Mouse (Mus musculus) neural tube, embryonic 11.5 days (tissue): ENCODE data around the gene Pdss2. TPM values are rescaled to one million over a fixed set of nuclear protein-coding genes. Genes with fewer than 3 reads are reported as not detected.
A peak's percentile ranks its signal among the peaks of the same experiment; 100 is the strongest.

ENCODE experiments used
- ATAC-seq: fragments of 200-750 bp; cut with Nextera tagmentation; 2 replicates; pipeline ENCODE4 v1.8.0; 2017; ENCODE audit warnings: moderate number of reproducible peaks, mild to moderate bottlenecking, moderate TSS enrichment, moderate library complexity; ENCODE audit not compliant: insufficient read depth, low FRiP score, low TSS enrichment
- DNase-seq: peaks from one replicate; pipeline ENCODE4 v3.0.0-alpha.2; 2015; ENCODE audit warnings: low spot score
- H3K27ac ChIP-seq: fragments of 300-500 bp; sonication (generic); 2 replicates; pipeline ENCODE4 v1.5.1; 2014; ENCODE audit warnings: low read depth, mild to moderate bottlenecking, low read length
- H3K27me3 ChIP-seq: fragments of 300-500 bp; sonication (generic); 2 replicates; pipeline ENCODE4 v1.6.1; 2014; ENCODE audit warnings: mild to moderate bottlenecking, low read length, mixed read lengths; ENCODE audit not compliant: control insufficient read depth, insufficient read depth
- H3K36me3 ChIP-seq: fragments of 300-500 bp; sonication (generic); 2 replicates; pipeline ENCODE4 v1.6.1; 2014; ENCODE audit warnings: mild to moderate bottlenecking, low read length, moderate library complexity, mixed read lengths; ENCODE audit not compliant: control insufficient read depth, insufficient read depth
- H3K4me1 ChIP-seq: fragments of 300-500 bp; sonication (generic); 2 replicates; pipeline ENCODE4 v1.6.1; 2014; ENCODE audit warnings: low read length, mixed read lengths; ENCODE audit not compliant: control insufficient read depth, insufficient read depth
- H3K4me2 ChIP-seq: fragments of 300-500 bp; sonication (generic); 2 replicates; pipeline ENCODE4 v1.6.1; 2014; ENCODE audit warnings: low read depth, mild to moderate bottlenecking, moderate library complexity
- H3K4me3 ChIP-seq: fragments of 300-500 bp; sonication (generic); 2 replicates; pipeline ENCODE4 v1.5.1; 2014; ENCODE audit warnings: low read depth, low read length
- H3K9ac ChIP-seq: fragments of 300-500 bp; sonication (generic); 2 replicates; pipeline ENCODE4 v1.6.1; 2014; ENCODE audit warnings: mild to moderate bottlenecking, low read length
- H3K9me3 ChIP-seq: fragments of 300-500 bp; sonication (generic); 2 replicates; pipeline ENCODE4 v1.6.1; 2016; ENCODE audit warnings: low read length; ENCODE audit not compliant: control insufficient read depth
- WGBS: fragments of 180-500 bp; shearing (Covaris S2); extraction: QIAGEN DNeasy Blood & Tissue Kit; methylation state at CpG from one replicate; pipeline ENCODE4 v1.1.7; 2014; 5-methylcytosine and 5-hydroxymethylcytosine counted together
- polyA plus RNA-seq: library from polyadenylated mRNA; unstranded; fragments of >200 nt; fragmentation: Nextera tagmentation; extraction: Ambion mirVana; gene quantifications from 2 replicates; pipeline ENCODE4 v1.2.1, GENCODE M21; 2014

The Pdss2 gene
- polyA plus RNA-seq, 1 experiment from 2014 or later = 12.9 TPM

- H3K9ac ChIP-seq = no peak overlapping the region
- H3K4me3 ChIP-seq = no peak overlapping the region
- no peaks in the 10 kb centered on the region for H3K36me3 ChIP-seq
- no peaks in the 10 kb centered on the region for H3K9me3 ChIP-seq
- no peak overlapping the region for H3K27ac ChIP-seq
- no peaks in the 10 kb centered on the region for H3K27me3 ChIP-seq
- H3K4me1 ChIP-seq = no peaks in the 10 kb centered on the region
- no peak for ATAC-seq
- no peak overlapping the region for H3K4me2 ChIP-seq
- DNase-seq = no peak
- WGBS = 73% methylated on average over 4 of the region's 4 CpGs
Measured at GRCm38 (mm10) chr10:43234522-43234921, 13.2 kb downstream of the Pdss2 start.

- Histone ChIP-seq H3K4me3 (no peak overlapping the region), H3K9me3 (no peaks in the 10 kb centered on the region), H3K36me3 (no peaks in the 10 kb centered on the region), H3K27me3 (no peaks in the 10 kb centered on the region), H3K9ac (no peak overlapping the region), H3K4me2 (no peak overlapping the region), H3K27ac (no peak overlapping the region), H3K4me1 (no peaks in the 10 kb centered on the region)
- ATAC-seq = no peak
- 77% methylated on average over 3 of the region's 3 CpGs for WGBS
- DNase-seq = no peak
Measured at GRCm38 (mm10) chr10:43235011-43235410, 13.7 kb downstream of the Pdss2 start.

GRCm38 (mm10) chr10:43235758-43236669 lies 14.7 kb downstream of the Pdss2 start:
- WGBS = 91% methylated on average over 5 of the region's 5 CpGs

GRCm38 (mm10) chr10:43242215-43242614 lies 20.9 kb downstream of the Pdss2 start:
- no peak overlapping the region for H3K4me3 ChIP-seq
- H3K27ac ChIP-seq = no peak overlapping the region
- H3K27me3 ChIP-seq = no peaks in the 10 kb centered on the region
- 86% methylated on average over 8 of the region's 8 CpGs for WGBS
- no peaks in the 10 kb centered on the region for H3K36me3 ChIP-seq
- no peak for ATAC-seq
- H3K9ac ChIP-seq = no peak overlapping the region
- H3K4me1 ChIP-seq = peaks cover 4% of the 10 kb centered on the region
- no peaks in the 10 kb centered on the region for H3K9me3 ChIP-seq
- DNase-seq = no peak
- no peak overlapping the region for H3K4me2 ChIP-seq

More at GRCm38 (mm10) chr10:43235758-43236669, 14.7 kb downstream of the Pdss2 start:
- Histone ChIP-seq H3K27ac (no peak overlapping the region), H3K36me3 (no peaks in the 10 kb centered on the region), H3K9me3 (no peaks in the 10 kb centered on the region), H3K4me2 (no peak overlapping the region), H3K4me1 (no peaks in the 10 kb centered on the region), H3K4me3 (no peak overlapping the region), H3K9ac (no peak overlapping the region), H3K27me3 (no peaks in the 10 kb centered on the region)
- no peak for DNase-seq
- ATAC-seq = no peak

- H3K36me3 ChIP-seq = no peaks in the 10 kb centered on the region
- no peak for DNase-seq
Measured at GRCm38 (mm10) chr10:43244262-43244806, 23.0 kb downstream of the Pdss2 start.

GRCm38 (mm10) chr10:43245461-43246200 lies 24.3 kb downstream of the Pdss2 start:
- no peak overlapping the region for H3K4me2 ChIP-seq
- DNase-seq = no peak
- ATAC-seq = no peak
- H3K36me3 ChIP-seq = no peaks in the 10 kb centered on the region
- H3K9ac ChIP-seq = no peak overlapping the region
- H3K4me1 ChIP-seq = peaks cover 4% of the 10 kb centered on the region
- no peak overlapping the region for H3K27ac ChIP-seq
- 59% methylated on average over 17 of the region's 17 CpGs for WGBS
- H3K4me3 ChIP-seq = no peak overlapping the region
- no peaks in the 10 kb centered on the region for H3K9me3 ChIP-seq
- no peaks in the 10 kb centered on the region for H3K27me3 ChIP-seq

More at GRCm38 (mm10) chr10:43244262-43244806, 23.0 kb downstream of the Pdss2 start:
- WGBS = 54% methylated on average over 3 of the region's 3 CpGs
- no peak overlapping the region for H3K27ac ChIP-seq
- no peak overlapping the region for H3K4me2 ChIP-seq
- H3K4me1 ChIP-seq = peaks cover 4% of the 10 kb centered on the region
- no peak overlapping the region for H3K4me3 ChIP-seq
- ATAC-seq = no peak
- no peak overlapping the region for H3K9ac ChIP-seq
- H3K9me3 ChIP-seq = no peaks in the 10 kb centered on the region
- H3K27me3 ChIP-seq = no peaks in the 10 kb centered on the region

GRCm38 (mm10) chr10:43247994-43248393 lies 26.7 kb downstream of the Pdss2 start:
- Histone ChIP-seq H3K27me3 (no peaks in the 10 kb centered on the region), H3K4me2 (no peak overlapping the region), H3K27ac (no peak overlapping the region), H3K36me3 (no peaks in the 10 kb centered on the region), H3K9ac (no peak overlapping the region), H3K9me3 (no peaks in the 10 kb centered on the region), H3K4me3 (no peak overlapping the region), H3K4me1 (peaks cover 4% of the 10 kb centered on the region)
- no peak for ATAC-seq
- peak; percentile 24 for DNase-seq
- WGBS = 49% methylated on average over 5 of the region's 5 CpGs

GRCm38 (mm10) chr10:43252324-43252723 lies 31.0 kb downstream of the Pdss2 start:
- no peaks in the 10 kb centered on the region for H3K9me3 ChIP-seq
- no peaks in the 10 kb centered on the region for H3K4me1 ChIP-seq
- H3K27me3 ChIP-seq = no peaks in the 10 kb centered on the region
- H3K36me3 ChIP-seq = no peaks in the 10 kb centered on the region
- no peak for DNase-seq
- no peak overlapping the region for H3K4me3 ChIP-seq
- 71% methylated on average over 4 of the region's 4 CpGs for WGBS
- no peak overlapping the region for H3K4me2 ChIP-seq
- H3K27ac ChIP-seq = no peak overlapping the region
- no peak for ATAC-seq
- H3K9ac ChIP-seq = no peak overlapping the region
